Mouse (Mus musculus) CH12.LX (cell line): ENCODE results near the gene Hist1h2be. TPM values are rescaled to one million over a fixed set of nuclear protein-coding genes. Genes with fewer than 3 reads are reported as not detected.
"Not testable (repeated sequence)": the region's sequence is repeated elsewhere in the genome, so short reads cannot be mapped to it uniquely, and the experiment has no call there.

ENCODE experiments used
- DNase-seq: peaks from one replicate; pipeline ENCODE4 v3.0.0-alpha.2; 2013; ENCODE audit errors: extremely low read depth
- H3K27ac ChIP-seq: 2 replicates; pipeline ENCODE4 v1.5.1; 2012; ENCODE audit warnings: low read depth, mild to moderate bottlenecking, control low read depth, moderate library complexity; ENCODE audit not compliant: insufficient read depth
- H3K27me3 ChIP-seq: replicated peaks from 2 replicates; pipeline ENCODE3; 2012; ENCODE audit warnings: inconsistent platforms
- H3K36me3 ChIP-seq, 2 experiments: replicated peaks in 1 of 2; 2 replicates each; pipeline versions ENCODE3 to v1.6.1; 2012; ENCODE audit warnings: inconsistent platforms in 1 of 2, low read length in 1 of 2, mild to moderate bottlenecking in 1 of 2, mixed read lengths in 1 of 2, moderate library complexity in 1 of 2; ENCODE audit not compliant: control insufficient read depth in 1 of 2, insufficient read depth in 1 of 2
- H3K4me1 ChIP-seq, 2 experiments: 2 replicates each; pipeline ENCODE4 v1.6.1; 2012; ENCODE audit warnings: inconsistent platforms in 1 of 2, moderate library complexity in 1 of 2; ENCODE audit not compliant: insufficient read depth in 2 of 2, control insufficient read depth in 1 of 2
- H3K4me2 ChIP-seq: 2 replicates; pipeline ENCODE4 v1.6.1; 2012; ENCODE audit warnings: low read depth, mild to moderate bottlenecking, control low read depth; ENCODE audit not compliant: poor library complexity, insufficient read depth, severe bottlenecking
- H3K4me3 ChIP-seq, 3 experiments: fragments of 150-350 bp in 1 of 3; sonication (generic) in 1 of 3; replicated peaks in 1 of 3; 2 replicates each; pipeline versions ENCODE3 to v1.5.1; 2011 to 2012; ENCODE audit warnings: low read depth in 2 of 3, low read length in 2 of 3, mild to moderate bottlenecking in 2 of 3, moderate library complexity in 2 of 3, control low read depth in 1 of 3, improper control_type of control experiment in 1 of 3, inconsistent platforms in 1 of 3, mixed read lengths in 1 of 3; ENCODE audit not compliant: poor library complexity in 1 of 3
- H3K79me2 ChIP-seq: replicated peaks from 2 replicates; pipeline ENCODE4 v1.6.1; 2012; ENCODE audit warnings: mild to moderate bottlenecking, moderate library complexity; ENCODE audit not compliant: control insufficient read depth, poor library complexity, insufficient read depth, severe bottlenecking; ENCODE audit errors: extremely low read depth
- H3K9ac ChIP-seq: 2 replicates; pipeline ENCODE4 v1.6.1; 2012; ENCODE audit warnings: low read depth, mild to moderate bottlenecking, control low read depth, moderate library complexity; ENCODE audit not compliant: insufficient read depth
- H3K9me3 ChIP-seq: replicated peaks from 2 replicates; pipeline ENCODE3; 2012; ENCODE audit warnings: low read length, inconsistent platforms, mixed read lengths
- CHD2 ChIP-seq: IDR thresholded peaks from 2 replicates; pipeline ENCODE4 v1.6.1; 2011; ENCODE audit warnings: low read length, improper control_type of control experiment
- CTCF ChIP-seq, 2 experiments: IDR thresholded peaks in 1 of 2; conservative IDR thresholded peaks in 1 of 2; 2 replicates each; pipeline ENCODE4 v1.5.1; 2011 to 2012; ENCODE audit warnings: low read depth in 2 of 2, low read length in 2 of 2, improper control_type of control experiment in 1 of 2, inconsistent platforms in 1 of 2, mild to moderate bottlenecking in 1 of 2, moderate library complexity in 1 of 2
- EP300 ChIP-seq: IDR thresholded peaks from 2 replicates; pipeline ENCODE4 v1.6.1; 2011; ENCODE audit warnings: low read length, improper control_type of control experiment
- IRF4 ChIP-seq: IDR thresholded peaks from 2 replicates; pipeline ENCODE4 v1.6.1; 2014; ENCODE audit warnings: low read depth, mild to moderate bottlenecking, inconsistent platforms, low read length, improper control_type of control experiment
- POLR2A ChIP-seq: IDR thresholded peaks from 2 replicates; pipeline ENCODE4 v1.6.1; 2011; ENCODE audit warnings: low read depth, mild to moderate bottlenecking, improper control_type of control experiment, low read length
- POLR2AphosphoS2 ChIP-seq: IDR thresholded peaks from 2 replicates; pipeline ENCODE4 v1.6.1; 2011; ENCODE audit warnings: low read depth, low read length, improper control_type of control experiment
- TBP ChIP-seq: conservative IDR thresholded peaks from 2 replicates; pipeline ENCODE4 v1.6.1; 2011; ENCODE audit warnings: low read depth, low read length, improper control_type of control experiment
- USF1 ChIP-seq: IDR thresholded peaks from 2 replicates; pipeline ENCODE4 v1.6.1; 2014; ENCODE audit warnings: low read depth, mild to moderate bottlenecking, inconsistent platforms, low read length, improper control_type of control experiment
- ZC3H11A ChIP-seq: IDR thresholded peaks from 2 replicates; pipeline ENCODE4 v1.6.1; 2012; ENCODE audit warnings: low read depth, mild to moderate bottlenecking, inconsistent platforms, low read length, improper control_type of control experiment
- ZMIZ1 ChIP-seq: IDR thresholded peaks from 2 replicates; pipeline ENCODE4 v1.6.1; 2012; ENCODE audit warnings: low read depth, mild to moderate bottlenecking, inconsistent platforms, low read length, improper control_type of control experiment
- dilution Hi-C: fragments of 300-500 bp; cut with MboI; formaldehyde crosslinking; loops from 2 replicates; pipeline ENCODE4 v1.14.3; 2020; ENCODE audit warnings: low sequenced_read_pairs; ENCODE audit not compliant: extremely low pct_unique_long_range_greater_than_20kb, extremely low pct_ligation_motif_present
- in situ Hi-C: fragments of 300-500 bp; cut with MboI; formaldehyde crosslinking; loops from 3 replicates; pipeline ENCODE4 v1.14.3; 2019; ENCODE audit warnings: low sequenced_read_pairs, low pct_ligation_motif_present, low pct_unique_long_range_greater_than_20kb, mixed read lengths
- polyA plus RNA-seq: library from polyadenylated mRNA; unstranded; fragments of >175 nt; gene quantifications from 2 replicates; pipeline ENCODE4 v1.2.1, GENCODE M21; 2012; ENCODE audit warnings: low read depth; ENCODE audit not compliant: insufficient read length
- total RNA-seq, 2 experiments: library from RNA; depleted of rRNA; stranded (reverse); fragments of 300-350 nt in 1 of 2; fragments of >200 nt in 1 of 2; gene quantifications; 2 replicates each; pipeline ENCODE4 v1.2.3; 2012 to 2014

Hist1h2be gene
- total and polyA plus RNA-seq, 3 experiments: 0.70 to 282 (median 4.7) TPM

DNA sequence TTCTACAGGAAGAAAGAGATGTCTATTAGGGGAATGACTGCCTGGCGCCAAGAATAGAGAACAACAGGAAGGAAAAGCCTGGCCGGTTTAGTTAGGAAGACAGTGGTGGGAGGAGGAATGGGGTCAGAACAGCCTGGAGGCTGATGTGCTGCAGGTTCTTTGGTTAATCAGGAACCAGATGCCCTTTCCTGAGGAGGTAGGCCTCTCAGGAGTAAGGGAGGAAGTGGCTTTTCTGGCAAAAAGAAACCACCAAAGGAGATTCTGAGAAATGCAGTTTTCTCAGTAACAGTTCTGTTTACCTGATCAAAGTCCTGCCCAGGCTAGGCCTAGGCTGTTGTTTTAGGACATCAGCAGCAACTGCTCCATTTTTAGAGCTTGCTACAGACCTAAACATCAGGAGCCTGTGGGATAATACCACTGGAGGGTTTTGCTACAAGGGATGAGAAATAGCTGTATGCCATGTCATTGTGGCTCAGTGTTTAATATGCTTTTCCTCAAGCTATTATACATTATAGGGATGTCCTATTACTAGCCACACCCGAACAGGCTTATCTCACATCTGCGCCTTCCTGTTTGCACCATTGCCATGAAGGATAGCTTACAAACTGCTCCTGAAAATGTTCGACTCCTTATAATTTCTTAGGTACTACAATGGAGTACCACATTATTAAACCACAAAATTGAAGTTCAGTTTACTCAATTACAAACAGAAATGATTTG, 27.7 kb downstream of the Hist1h2be start:
- no peak overlapping the region for H3K27ac ChIP-seq
- DNase-seq: no peak

DNA sequence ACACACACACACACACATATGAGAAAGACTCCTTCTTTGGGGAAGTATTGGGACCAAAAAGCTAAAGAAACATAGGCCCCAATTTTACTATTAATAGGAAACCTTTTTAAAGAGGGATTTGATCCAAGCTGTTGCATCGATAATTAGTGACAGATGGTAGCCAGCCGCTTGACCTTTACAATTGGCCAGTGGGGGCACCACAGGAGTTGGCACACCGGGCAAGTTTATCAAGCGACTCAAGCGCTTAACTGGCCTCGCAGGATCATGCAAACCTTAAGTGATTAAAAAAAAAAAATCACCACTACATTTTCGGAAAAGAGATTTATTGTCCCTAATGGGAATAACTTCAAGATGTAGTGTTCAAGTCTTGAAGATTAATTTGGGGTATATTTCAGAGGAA, 28.3 kb downstream of the Hist1h2be start:
- dilution Hi-C loops: no loop called here

More for the DNA sequence above, 27.7 kb downstream of the Hist1h2be start:
- in situ Hi-C loops (loop anchor here (5.0 kb wide), 1 partner anchor 161 kb away; no protein-coding TSS in a partner anchor), dilution Hi-C loops (no loop called here)
- no peaks in the 10 kb centered on the region for H3K27me3 ChIP-seq
- no peaks in the 10 kb centered on the region for H3K79me2 ChIP-seq
- H3K9ac ChIP-seq: no peak overlapping the region; the same call in 1 of the 2 replicates
- no peaks in the 10 kb centered on the region for H3K9me3 ChIP-seq
- H3K36me3 ChIP-seq: no peaks in the 10 kb centered on the region
- H3K4me3 ChIP-seq: no peak overlapping the region
- no peak for TF ChIP-seq POLR2AphosphoS2
- no peak for TF ChIP-seq ZMIZ1
- no peak for TF ChIP-seq CTCF (conservative IDR thresholded peaks at IDR 0.05 in 1 of 2, IDR thresholded peaks at IDR 0.05 in 1 of 2; ENCODE audit: low read depth in 2 of 2, low read length in 2 of 2)
- peaks cover 2 to 47% of the 10 kb centered on the region in 2 experiments; a peak in 3 of 4 replicates for H3K4me1 ChIP-seq
- H3K4me2 ChIP-seq: no peak overlapping the region

DNA sequence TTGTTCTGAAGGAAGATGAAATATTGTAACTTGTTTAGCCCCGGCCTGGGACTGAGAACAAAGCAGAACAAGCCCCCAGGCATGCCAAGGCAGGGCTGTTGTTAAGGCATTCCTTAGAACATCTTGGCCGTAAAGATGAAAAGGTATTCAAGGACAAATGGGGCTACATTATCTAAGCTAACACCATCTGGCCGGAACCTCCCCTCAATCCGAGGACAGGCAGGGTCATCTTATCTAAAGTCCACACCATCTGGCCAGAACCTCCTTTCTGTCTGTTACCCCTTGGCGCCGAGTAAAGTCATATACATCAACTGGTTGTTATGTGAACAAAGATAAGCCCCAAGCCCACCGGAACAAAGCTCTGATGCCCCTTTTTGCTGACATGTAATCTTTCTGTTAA, 29.0 kb downstream of the Hist1h2be start:
- peak overlapping the region; percentile 51; the same call in 1 of the 2 replicates for H3K4me2 ChIP-seq
- in situ Hi-C loops: loop anchor here (5.0 kb wide), 1 partner anchor 160 kb away; no protein-coding TSS in a partner anchor
- H3K36me3 ChIP-seq, H3K4me3 ChIP-seq, H3K27ac ChIP-seq, H3K9me3 ChIP-seq, H3K79me2 ChIP-seq, DNase-seq, H3K27me3 ChIP-seq, dilution Hi-C loops: not testable (repeated sequence)
- H3K4me1 ChIP-seq: peaks cover under 1 to 40% of the 10 kb centered on the region in 2 experiments; a peak in 3 of 4 replicates
- peak overlapping the region; percentile 40; the same call in 1 of the 2 replicates for H3K9ac ChIP-seq

More for the DNA sequence above, 28.3 kb downstream of the Hist1h2be start:
- Histone ChIP-seq H3K9ac (no peak overlapping the region), H3K27me3 (no peaks in the 10 kb centered on the region), H3K36me3 (no peaks in the 10 kb centered on the region), H3K4me3 (no peak overlapping the region), H3K27ac (no peak overlapping the region), H3K4me1 (peaks cover 2 to 45% of the 10 kb centered on the region in 2 experiments; a peak in 3 of 4 replicates)
- in situ Hi-C loops: loop anchor here (5.0 kb wide), 1 partner anchor 160 kb away; no protein-coding TSS in a partner anchor
- TF ChIP-seq TBP: no peak
- TF ChIP-seq ZC3H11A: no peak
- TF ChIP-seq USF1: no peak
- TF ChIP-seq CHD2: no peak
- TF ChIP-seq ZMIZ1: no peak
- no peak for TF ChIP-seq IRF4
- no peak for TF ChIP-seq POLR2A
- TF ChIP-seq EP300: no peak
- TF ChIP-seq, all 38 proteins: peak for 0
- Histone ChIP-seq H3K79me2 (no peaks in the 10 kb centered on the region), H3K9me3 (no peaks in the 10 kb centered on the region), H3K4me2 (no peak overlapping the region)
- DNase-seq: no peak
